Mouse (Mus musculus): Measurements from ENCODE around the gene Lrmda. TPM values are rescaled to one million over a fixed set of nuclear protein-coding genes. Genes with fewer than 3 reads are reported as not detected.

The Lrmda gene
- total and polyA plus RNA-seq, 3 experiments: 5.1 to 5.9 TPM; not detected in 1

DNA sequence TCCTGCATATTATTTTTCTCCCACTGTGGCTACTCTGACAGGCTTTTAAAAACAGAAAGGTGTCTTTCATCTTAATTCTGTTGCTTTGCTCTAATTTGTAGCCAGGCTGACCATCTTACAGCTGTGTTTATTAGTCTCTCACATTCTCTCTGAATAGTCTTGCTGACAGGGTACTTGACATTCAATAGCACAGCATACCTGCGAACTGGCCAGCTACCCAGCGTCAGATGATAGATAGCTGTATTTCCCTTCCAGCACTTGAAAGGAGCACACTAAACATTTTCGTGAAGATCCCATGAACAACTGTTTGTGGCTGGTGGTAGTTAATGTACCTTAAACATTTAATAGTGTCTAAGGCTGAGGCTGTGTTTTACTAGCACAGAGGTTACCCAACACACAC lies 646.9 kb downstream of the Lrmda start:
- Histone ChIP-seq H3K27ac (ENCODE audit: control insufficient read depth, low read depth, low read length) (no peak overlapping the region), H3K36me3 (ENCODE audit: control insufficient read depth in 1 of 2, insufficient read depth in 2 of 2, low read length in 2 of 2) (no peaks in the 10 kb centered on the region), H3K9ac (ENCODE audit: control insufficient read depth, low read depth, low read length, poor library complexity, severe bottlenecking) (no peak overlapping the region), H3K9me3 (replicated peaks; ENCODE audit: insufficient read depth, low read length) (no peaks in the 10 kb centered on the region), H3K27me3 (ENCODE audit: control insufficient read depth in 1 of 2, insufficient read depth in 2 of 2, low read length in 2 of 2) (no peaks in the 10 kb centered on the region), H3K79me2 (ENCODE audit: control insufficient read depth, insufficient read depth, low read length, poor library complexity) (no peaks in the 10 kb centered on the region), H3K4me1 (ENCODE audit: control insufficient read depth in 1 of 2, insufficient read depth in 2 of 2, low read length in 2 of 2) (no peaks in the 10 kb centered on the region), H3K4me3 (ENCODE audit: control insufficient read depth in 1 of 2, insufficient read depth in 1 of 2, low read depth in 2 of 2, low read length in 2 of 2) (no peak overlapping the region)
- no peak for TF ChIP-seq NELFE (IDR thresholded peaks at IDR 0.05; ENCODE audit: low read depth, low read length)
- TF ChIP-seq ZMIZ1 (IDR thresholded peaks at IDR 0.05; ENCODE audit: low read depth, low read length): no peak
- no peak for TF ChIP-seq ETS1 (IDR thresholded peaks at IDR 0.05; ENCODE audit: low read depth, low read length)
- no peak for TF ChIP-seq POLR2A (IDR thresholded peaks at IDR 0.05; ENCODE audit: control insufficient read depth in 1 of 2, insufficient read depth in 1 of 2, low read depth in 1 of 2, low read length in 2 of 2, poor library complexity in 1 of 2)
- TF ChIP-seq SIN3A (IDR thresholded peaks at IDR 0.05; ENCODE audit: low read length): no peak
- no peak for TF ChIP-seq POLR2AphosphoS2 (IDR thresholded peaks at IDR 0.05; ENCODE audit: low read length)
- TF ChIP-seq KAT2A (conservative IDR thresholded peaks at IDR 0.05; ENCODE audit: low read depth, low read length): no peak
- TF ChIP-seq CHD2 (IDR thresholded peaks at IDR 0.05; ENCODE audit: low read length): no peak
- no peak for TF ChIP-seq RCOR1 (IDR thresholded peaks at IDR 0.05; ENCODE audit: low read depth, low read length)
- no peak for TF ChIP-seq HCFC1 (IDR thresholded peaks at IDR 0.05; ENCODE audit: low read depth, low read length)
- no peak for TF ChIP-seq MAZ (IDR thresholded peaks at IDR 0.05; ENCODE audit: low read depth, low read length)
- TF ChIP-seq TAL1 (IDR thresholded peaks at IDR 0.05; ENCODE audit: low read length): no peak
- DNase-seq (ENCODE audit: low read depth, low spot score): no peak

DNA sequence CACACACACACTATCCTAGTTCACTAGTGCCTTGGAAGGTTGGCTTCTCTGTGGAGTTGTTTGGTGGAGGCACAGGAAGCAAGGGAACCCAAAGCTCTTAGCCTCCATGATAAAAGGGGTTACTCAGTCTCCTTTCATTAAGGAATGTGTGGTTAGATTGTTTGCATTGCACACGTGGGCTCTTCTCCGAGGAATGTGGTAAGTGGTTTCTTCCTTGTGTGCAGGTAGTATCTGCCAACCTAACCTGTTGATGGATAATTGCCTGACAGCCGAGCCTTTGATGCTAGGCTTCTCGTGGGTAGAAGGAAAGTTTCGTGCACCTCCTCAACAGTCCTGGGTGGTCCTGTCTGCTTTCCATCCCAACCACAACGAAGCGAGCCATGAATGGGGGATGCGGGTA lies 648.8 kb downstream of the Lrmda start:
- Histone ChIP-seq H3K4me1 (ENCODE audit: control insufficient read depth in 1 of 2, insufficient read depth in 2 of 2, low read length in 2 of 2) (no peaks in the 10 kb centered on the region), H3K9ac (ENCODE audit: control insufficient read depth, low read depth, low read length, poor library complexity, severe bottlenecking) (no peak overlapping the region), H3K79me2 (ENCODE audit: control insufficient read depth, insufficient read depth, low read length, poor library complexity) (no peaks in the 10 kb centered on the region), H3K36me3 (ENCODE audit: control insufficient read depth in 1 of 2, insufficient read depth in 2 of 2, low read length in 2 of 2) (no peaks in the 10 kb centered on the region), H3K4me3 (ENCODE audit: control insufficient read depth in 1 of 2, insufficient read depth in 1 of 2, low read depth in 2 of 2, low read length in 2 of 2) (no peak overlapping the region), H3K27ac (ENCODE audit: control insufficient read depth, low read depth, low read length) (no peak overlapping the region), H3K27me3 (ENCODE audit: control insufficient read depth in 1 of 2, insufficient read depth in 2 of 2, low read length in 2 of 2) (no peaks in the 10 kb centered on the region), H3K9me3 (replicated peaks; ENCODE audit: insufficient read depth, low read length) (no peaks in the 10 kb centered on the region)
- no peak for TF ChIP-seq POLR2AphosphoS2 (IDR thresholded peaks at IDR 0.05; ENCODE audit: low read length)
- TF ChIP-seq CTCF (IDR thresholded peaks at IDR 0.05 in 2 of 3, conservative IDR thresholded peaks at IDR 0.05 in 1 of 3; ENCODE audit: control insufficient read depth in 1 of 3, insufficient read depth in 1 of 3, low read depth in 2 of 3, low read length in 3 of 3, poor library complexity in 1 of 3, severe bottlenecking in 1 of 3): no peak
- TF ChIP-seq ZC3H11A (IDR thresholded peaks at IDR 0.05; ENCODE audit: low read depth, low read length): no peak
- no peak for TF ChIP-seq CHD2 (IDR thresholded peaks at IDR 0.05; ENCODE audit: low read length)
- TF ChIP-seq ELF1 (IDR thresholded peaks at IDR 0.05; ENCODE audit: low read depth, low read length): no peak
- no peak for TF ChIP-seq ETS1 (IDR thresholded peaks at IDR 0.05; ENCODE audit: low read depth, low read length)
- TF ChIP-seq MYB (IDR thresholded peaks at IDR 0.05; ENCODE audit: low read depth, low read length): no peak
- no peak for TF ChIP-seq ZKSCAN1 (IDR thresholded peaks at IDR 0.05; ENCODE audit: low read depth, low read length)
- TF ChIP-seq TCF12 (IDR thresholded peaks at IDR 0.05; ENCODE audit: low read depth, low read length): no peak
- TF ChIP-seq USF1 (IDR thresholded peaks at IDR 0.05; ENCODE audit: low read depth, low read length): no peak
- DNase-seq (ENCODE audit: low read depth, low spot score): no peak
